Mouse (Mus musculus) kidney, postnatal 25 days (tissue): ENCODE measurements around the gene Ibtk.
"Not testable (repeated sequence)": the region's sequence is repeated elsewhere in the genome, so short reads cannot be mapped to it uniquely, and the experiment has no call there.

Experiments used
- DNase-seq, 2 experiments: peaks; one replicate each; pipeline ENCODE4 v3.0.0; 2021; ENCODE audit warnings: mixed read lengths in 2 of 2

Ibtk gene

GRCm38 (mm10) chr9:85749142-85749921 lies at the start of gene Ibtk:
Gene Ibtk (minus strand): TSS chr9:85749334.
- DNase-seq = peak; percentile 98 to 99

GRCm38 (mm10) chr9:85791521-85791920 lies 42.4 kb upstream of the Ibtk start:
- not testable (repeated sequence) for DNase-seq

- DNase-seq = no peak
Observed at GRCm38 (mm10) chr9:85780249-85780648, 31.1 kb upstream of the Ibtk start.

GRCm38 (mm10) chr9:85779458-85779857 lies 30.3 kb upstream of the Ibtk start:
- no peak for DNase-seq

GRCm38 (mm10) chr9:85777544-85777943 lies 28.4 kb upstream of the Ibtk start:
- DNase-seq = no peak

GRCm38 (mm10) chr9:85772280-85772679 lies 23.1 kb upstream of the Ibtk start:
- no peak for DNase-seq

GRCm38 (mm10) chr9:85771454-85771853 lies 22.3 kb upstream of the Ibtk start:
- DNase-seq = no peak

GRCm38 (mm10) chr9:85770369-85770768 lies 21.2 kb upstream of the Ibtk start:
- DNase-seq = no peak

GRCm38 (mm10) chr9:85769057-85769789 lies 20.1 kb upstream of the Ibtk start:
- peak; percentile 6 to 53 for DNase-seq

- no peak for DNase-seq
Observed at GRCm38 (mm10) chr9:85767255-85767654, 18.1 kb upstream of the Ibtk start.

GRCm38 (mm10) chr9:85762476-85762875 lies 13.3 kb upstream of the Ibtk start:
- no peak for DNase-seq

- no peak for DNase-seq
Observed at GRCm38 (mm10) chr9:85750797-85751196, 1.7 kb upstream of the Ibtk start.

- DNase-seq = no peak
Observed at GRCm38 (mm10) chr9:85749922-85750509, 882 bp upstream of the Ibtk start.

- peak; percentile 76 to 87 for DNase-seq
Observed at GRCm38 (mm10) chr9:85748204-85749141, 661 bp downstream of the Ibtk start.

GRCm38 (mm10) chr9:85745566-85745965 lies 3.6 kb downstream of the Ibtk start:
- DNase-seq = no peak

GRCm38 (mm10) chr9:85743358-85743757 lies 5.8 kb downstream of the Ibtk start:
- DNase-seq = no peak

GRCm38 (mm10) chr9:85742107-85742506 lies 7.0 kb downstream of the Ibtk start:
- no peak for DNase-seq

GRCm38 (mm10) chr9:85739279-85739678 lies 9.9 kb downstream of the Ibtk start:
- no peak for DNase-seq

- DNase-seq = no peak
Observed at GRCm38 (mm10) chr9:85734821-85735220, 14.3 kb downstream of the Ibtk start.

GRCm38 (mm10) chr9:85724078-85724477 lies 25.1 kb downstream of the Ibtk start:
- no peak for DNase-seq

- DNase-seq = no peak
Observed at GRCm38 (mm10) chr9:85717336-85717735, 31.8 kb downstream of the Ibtk start.

- no peak for DNase-seq
Observed at GRCm38 (mm10) chr9:85707302-85707701, 41.8 kb downstream of the Ibtk start.

- DNase-seq = no peak
Observed at GRCm38 (mm10) chr9:85701981-85702380, 47.2 kb downstream of the Ibtk start.
